Mouse (Mus musculus) small intestine, adult 2 months (tissue): ENCODE data around the gene Adamts9.

Experiments
- CTCF ChIP-seq: fragments of 200-500 bp; IDR thresholded peaks from 2 replicates; pipeline ENCODE4 v1.5.1; 2012; ENCODE audit warnings: low read depth, mild to moderate bottlenecking, control low read depth, inconsistent platforms, low read length, moderate library complexity, mixed read lengths; ENCODE audit not compliant: insufficient replicate concordance, insufficient read length; ENCODE audit errors: extremely low read depth
- POLR2A ChIP-seq: fragments of 200-500 bp; IDR thresholded peaks from 2 replicates; pipeline ENCODE4 v1.6.1; 2012; ENCODE audit warnings: low read depth, mild to moderate bottlenecking, control low read depth, inconsistent platforms, low read length, moderate library complexity

DNA sequence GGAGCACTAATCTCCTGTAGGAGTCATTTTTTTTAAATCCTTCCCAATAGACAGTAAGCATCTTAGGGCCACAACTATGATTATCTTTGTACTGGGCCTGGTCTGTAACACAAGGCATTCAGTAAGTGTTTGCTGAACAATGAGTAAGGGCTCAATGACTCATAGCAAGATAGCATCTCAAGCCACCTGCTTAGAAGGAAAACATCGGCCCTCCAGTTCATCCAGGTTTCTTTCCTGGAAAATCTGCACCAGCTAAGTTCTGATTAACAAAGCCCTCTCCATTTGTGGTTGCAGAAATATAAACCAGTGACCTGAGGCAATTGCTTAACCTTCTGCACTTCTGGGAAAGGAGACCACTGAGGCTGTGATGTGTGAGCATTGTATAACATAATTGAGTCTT, 39.3 kb downstream of the Adamts9 start:
- TF ChIP-seq CTCF (no peak), POLR2A (no peak)
